Mouse (Mus musculus) gastrocnemius, adult 18-20 months (tissue): ENCODE measurements around the gene Gabra3. TPM values are rescaled to one million over a fixed set of nuclear protein-coding genes. Genes with fewer than 3 reads are reported as not detected.

Source experiments
- DNase-seq: peaks from one replicate; pipeline ENCODE4 v3.0.0; 2021; ENCODE audit warnings: low spot score
- long read RNA-seq, 2 experiments: library from polyadenylated mRNA; stranded (forward); transcript quantifications; one replicate each; pipeline ENCODE4 v2.0.0; 2021
- microRNA-seq: library from miRNA; unstranded; fragments of <30 nt; microRNA quantifications from one replicate; pipeline ENCODE4 v1.2.0, GENCODE M21; 2021
- total RNA-seq, 2 experiments: library from RNA; stranded (reverse); gene quantifications; 2 replicates each; pipeline ENCODE4 v1.2.3; 2021

Gene Gabra3
- under 1 TPM; 0.07 to 0.17 TPM for total RNA-seq
- long read RNA-seq, experiment 1, result 0 reads
- long read RNA-seq, experiment 2, result 0 reads

DNA sequence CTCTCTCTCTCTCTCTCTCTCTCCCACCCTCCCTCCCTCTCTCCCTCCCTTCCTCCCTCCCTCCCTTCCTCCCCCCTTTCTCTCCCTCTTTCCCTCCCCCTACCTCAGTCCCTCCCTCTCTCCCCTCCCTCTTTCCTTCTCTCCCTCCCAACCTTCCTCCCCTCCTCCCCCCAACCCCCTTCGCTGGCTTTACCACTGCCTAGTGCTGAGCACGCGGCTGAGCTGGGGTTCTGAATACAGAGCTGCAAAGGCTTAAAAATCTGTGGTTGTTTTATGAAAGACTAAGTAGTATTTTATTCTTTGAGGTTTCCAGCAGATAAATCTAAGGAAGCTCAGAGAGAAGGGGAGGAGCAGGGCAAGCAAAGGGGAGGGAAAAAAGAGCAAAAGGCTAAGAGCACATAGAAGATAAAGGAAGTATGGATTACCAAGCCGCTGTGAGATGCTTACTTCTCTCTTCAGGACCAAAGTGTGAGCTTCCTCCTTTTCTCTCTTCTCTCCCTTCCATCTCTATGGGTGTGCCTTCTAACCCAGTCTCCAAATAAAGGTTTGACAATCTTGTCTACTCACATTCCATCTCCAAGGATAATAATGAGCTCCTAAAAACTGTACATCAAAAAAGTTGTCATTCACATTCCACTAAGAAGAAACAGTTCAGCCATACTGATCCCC lies at the start of gene Gabra3:
Gabra3 (minus strand) TSS at position 619 of the 669 bp plus-strand sequence.
- DNase-seq, result no peak

DNA sequence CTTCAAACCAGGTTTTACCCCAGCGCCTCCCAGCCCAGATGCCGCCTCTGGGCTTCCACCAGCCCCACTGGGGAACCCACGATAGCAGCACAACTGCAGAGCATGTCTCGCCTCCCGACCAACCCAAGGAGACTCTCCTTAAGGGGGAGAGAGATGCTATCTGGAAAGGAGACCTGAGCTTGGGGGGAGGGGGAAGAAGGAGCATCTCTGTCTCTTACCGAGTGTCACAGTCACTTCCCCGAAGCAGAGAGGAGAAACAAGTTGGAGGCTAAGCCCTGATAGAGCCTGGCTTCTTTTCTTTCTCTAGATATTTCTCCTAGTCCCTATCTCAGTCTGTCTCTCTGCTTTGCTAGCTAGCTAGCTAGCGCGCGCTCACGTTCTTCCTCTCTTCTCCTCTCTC lies 859 bp downstream of the Gabra3 start:
- no peak for DNase-seq

DNA sequence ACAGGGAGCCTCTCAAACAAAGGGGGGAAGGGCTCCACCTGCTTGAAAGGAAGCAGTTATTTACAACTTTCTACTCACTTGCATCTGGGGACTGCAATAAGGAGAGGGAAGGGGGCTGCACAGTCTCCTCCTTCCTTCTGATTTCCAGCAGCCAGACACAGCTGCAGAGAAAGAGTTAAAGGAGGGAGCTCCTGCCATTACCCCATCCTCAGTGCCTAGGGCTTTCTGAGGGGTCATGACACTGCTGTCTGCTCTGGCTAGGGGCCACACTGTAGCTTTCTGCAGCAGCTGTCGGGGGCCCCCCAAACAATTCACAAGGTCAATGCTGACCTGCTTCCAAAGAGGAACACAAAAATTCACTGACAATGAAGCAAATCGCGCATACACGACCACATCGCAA lies 1.3 kb downstream of the Gabra3 start:
- no peak for DNase-seq

DNA sequence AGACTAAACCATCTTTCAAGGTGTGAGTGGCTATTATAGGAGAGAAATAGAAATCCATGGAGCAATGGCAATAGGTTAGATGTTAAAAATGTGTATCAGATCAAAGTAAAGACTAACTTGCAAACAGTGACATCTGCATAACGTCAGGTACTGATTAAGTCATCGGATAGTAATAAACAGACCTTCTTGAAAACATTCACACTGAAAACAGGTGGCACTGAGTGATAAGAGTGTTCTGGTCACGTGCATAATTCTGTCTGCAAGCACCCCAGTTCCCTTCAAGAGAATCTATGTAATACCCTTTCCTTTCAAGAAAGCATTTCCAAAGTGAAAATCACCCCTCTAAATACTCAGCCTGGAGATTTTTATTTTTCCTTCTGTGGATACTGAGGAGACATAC lies 6.0 kb downstream of the Gabra3 start:
- DNase-seq, result no peak

DNA sequence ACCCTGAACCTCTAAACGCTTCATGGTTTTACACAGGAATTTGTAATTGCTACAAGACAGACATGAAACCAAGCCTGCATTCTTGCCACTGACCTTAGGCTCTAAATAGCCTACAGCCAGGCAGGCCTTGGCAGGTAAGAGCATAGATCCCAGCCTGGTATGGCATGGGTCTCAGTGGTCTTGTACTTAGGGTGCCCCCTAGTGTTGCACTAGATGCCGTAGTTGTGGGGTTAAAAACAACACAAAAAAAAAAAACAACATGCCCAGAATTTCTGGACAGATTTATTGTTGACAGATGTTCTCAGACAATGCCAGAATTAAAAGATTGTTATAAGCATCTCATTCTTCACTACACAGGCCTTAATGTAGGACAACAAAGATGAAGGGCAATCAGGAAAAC lies 12.0 kb downstream of the Gabra3 start:
- no peak for DNase-seq

DNA sequence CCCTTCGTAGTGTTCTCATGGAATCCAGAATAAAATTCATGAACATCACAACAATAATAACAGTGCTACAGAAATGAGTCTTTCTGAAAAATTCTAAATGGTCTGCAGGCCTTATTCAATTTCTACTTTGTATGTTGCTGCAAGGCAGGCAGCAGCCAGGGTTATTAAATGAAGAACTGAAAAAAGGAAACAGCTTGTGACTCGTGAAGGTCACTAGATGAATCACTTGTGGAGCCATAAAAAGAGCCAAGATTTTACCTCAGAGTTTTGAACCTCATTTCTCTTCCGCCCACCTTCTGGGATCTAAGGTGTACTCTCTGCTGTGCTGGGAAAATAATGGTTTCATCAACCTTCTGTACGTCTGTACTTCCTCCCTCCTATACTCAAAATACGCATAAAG lies 159.4 kb downstream of the Gabra3 start:
- DNase-seq, result no peak

DNA sequence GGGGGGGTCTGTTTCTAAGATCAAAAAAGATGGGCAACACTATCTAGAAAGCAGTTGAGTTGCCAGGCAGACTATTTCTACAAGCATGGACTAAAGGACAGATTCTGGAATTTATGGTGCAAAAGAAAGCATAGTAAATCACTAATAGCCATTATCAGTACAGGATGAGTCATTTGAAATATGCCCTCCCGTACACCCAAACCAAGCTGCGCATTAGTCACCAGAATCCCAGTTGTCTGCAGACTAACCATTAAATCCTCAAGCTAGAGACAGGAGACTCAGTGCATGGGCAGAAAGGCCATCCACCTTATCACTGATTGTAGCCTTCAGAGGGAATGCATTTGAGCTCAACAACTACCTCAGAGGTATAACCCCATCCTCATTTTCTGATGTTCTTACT lies 166.8 kb downstream of the Gabra3 start:
- DNase-seq, result no peak

DNA sequence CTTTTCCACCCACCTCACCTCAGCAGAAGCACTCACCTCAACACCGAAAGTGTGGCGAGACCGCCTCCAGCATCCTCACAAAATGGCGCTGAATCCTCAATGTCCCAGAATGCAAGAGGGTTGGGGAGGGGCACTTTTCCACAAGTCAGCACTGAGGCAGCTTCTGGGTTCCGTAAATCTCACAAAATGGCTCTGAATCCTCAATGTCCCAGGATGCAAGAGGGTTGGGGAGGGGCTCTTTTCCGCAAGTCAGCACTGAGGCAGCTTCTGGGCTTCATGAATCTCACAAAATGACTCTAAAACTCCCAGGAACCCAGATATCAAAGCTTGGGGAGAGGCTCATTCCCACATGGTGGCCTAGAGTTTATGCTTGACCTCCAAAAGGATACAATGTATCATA lies 269.9 kb downstream of the Gabra3 start, which contains the start of gene Magea10:
Magea10 (minus strand) TSS at position 101 of the 400 bp plus-strand sequence.
- no peak for DNase-seq

Small RNA genes within 50 kb of the gene (microRNA-seq; reads per million reads assigned to microRNA genes)
- not detected for gene Mir105
- not detected for gene Mir767

Other genes with a start within 250 kb of the Gabra3 start
- gene Gabrq, start 168.3 kb upstream of the Gabra3 start, total RNA-seq, result not detected